Mouse (Mus musculus) heart, postnatal 10 days (tissue): Measurements from ENCODE around the gene Prrc2b. TPM values are rescaled to one million over a fixed set of nuclear protein-coding genes. Genes with fewer than 3 reads are reported as not detected.

Experiments used
- DNase-seq, 2 experiments: peaks; one replicate each; pipeline ENCODE4 v3.0.0; 2021
- intact Hi-C: fragments of 180-260 bp; cut with DNase I; formaldehyde crosslinking; loops from one replicate; pipeline ENCODE4 v1.15.1; 2025
- total RNA-seq, 2 experiments: library from RNA; stranded (reverse); gene quantifications; 2 replicates each; pipeline ENCODE4 v1.2.3; 2021

Prrc2b gene
- total RNA-seq, 2 experiments from 2014 or later = 118 to 134 TPM

GRCm38 (mm10) chr2:32176848-32177247 lies 26.0 kb downstream of the Prrc2b start:
- DNase-seq = peak in 1 of 2 experiments; percentile 41
- intact Hi-C loops = no loop called here

GRCm38 (mm10) chr2:32177397-32178060 lies 26.6 kb downstream of the Prrc2b start:
- no peak for DNase-seq
- intact Hi-C loops = no loop called here

DNA sequence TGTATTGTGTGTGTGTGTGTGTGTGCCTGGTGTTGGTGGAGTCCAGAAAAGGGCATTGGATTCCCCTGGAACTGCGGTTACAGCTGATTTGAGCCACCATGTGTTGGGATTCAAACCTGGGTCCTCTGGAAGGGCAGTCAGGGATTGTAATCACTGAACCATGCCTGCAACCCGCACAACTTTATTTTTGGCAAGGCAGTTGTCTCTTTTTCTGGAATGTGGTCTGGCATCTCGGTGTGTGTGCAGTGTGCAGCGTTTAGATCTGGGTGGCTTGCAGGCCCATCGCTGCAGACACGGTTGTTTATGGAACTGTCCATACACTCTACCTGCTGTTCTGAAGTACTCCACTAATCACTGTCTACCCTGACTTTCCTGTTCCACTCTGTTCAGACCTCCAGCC lies 28.5 kb downstream of the Prrc2b start:
- intact Hi-C loops = no loop called here
- DNase-seq = no peak

DNA sequence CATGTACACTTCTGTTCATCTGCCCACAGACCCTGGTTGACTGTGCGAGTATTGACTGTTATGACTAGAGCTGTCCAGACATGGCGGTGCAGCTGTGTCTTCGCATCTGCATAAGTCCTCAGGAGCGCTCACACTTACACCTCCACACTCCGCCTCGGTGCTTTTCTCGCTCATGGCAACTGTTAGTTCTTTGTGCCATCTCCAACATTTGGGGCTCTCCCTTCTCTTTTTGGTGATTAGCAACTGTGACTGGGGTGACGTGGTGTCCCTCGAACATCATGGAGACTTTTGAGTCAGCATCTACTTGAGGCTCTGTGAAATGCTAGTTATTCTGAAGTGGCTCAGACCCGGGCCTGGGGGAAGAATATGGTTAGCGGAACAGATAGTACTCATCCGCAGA lies 29.2 kb downstream of the Prrc2b start:
- intact Hi-C loops = no loop called here
- DNase-seq = no peak

GRCm38 (mm10) chr2:32181364-32181763 lies 30.5 kb downstream of the Prrc2b start:
- no peak for DNase-seq
- intact Hi-C loops = no loop called here

DNA sequence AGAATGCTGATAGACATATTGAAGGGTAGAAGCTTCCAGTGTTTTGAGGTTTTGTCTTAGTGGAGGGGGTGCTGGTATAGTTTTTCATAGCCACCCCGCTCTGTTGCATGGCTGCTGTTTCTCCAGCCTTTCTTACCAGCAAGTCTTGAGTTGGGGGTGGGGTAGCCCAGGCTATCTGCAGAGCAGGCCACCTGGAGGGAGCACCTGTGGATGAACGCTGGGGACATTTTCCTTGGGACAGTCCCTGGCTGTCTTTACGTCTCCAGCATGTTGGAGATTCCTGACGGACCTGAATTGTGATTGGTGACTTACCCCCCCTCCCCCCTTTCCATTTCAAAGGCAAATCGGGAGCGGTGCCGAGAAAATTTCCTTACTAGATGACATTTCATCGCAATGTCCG lies 31.2 kb downstream of the Prrc2b start:
- intact Hi-C loops = no loop called here
- DNase-seq = no peak

- peak; percentile 54 to 58 for DNase-seq
- intact Hi-C loops = no loop called here
These were observed 31.9 kb downstream of the Prrc2b start for GRCm38 (mm10) chr2:32182676-32183296.

DNA sequence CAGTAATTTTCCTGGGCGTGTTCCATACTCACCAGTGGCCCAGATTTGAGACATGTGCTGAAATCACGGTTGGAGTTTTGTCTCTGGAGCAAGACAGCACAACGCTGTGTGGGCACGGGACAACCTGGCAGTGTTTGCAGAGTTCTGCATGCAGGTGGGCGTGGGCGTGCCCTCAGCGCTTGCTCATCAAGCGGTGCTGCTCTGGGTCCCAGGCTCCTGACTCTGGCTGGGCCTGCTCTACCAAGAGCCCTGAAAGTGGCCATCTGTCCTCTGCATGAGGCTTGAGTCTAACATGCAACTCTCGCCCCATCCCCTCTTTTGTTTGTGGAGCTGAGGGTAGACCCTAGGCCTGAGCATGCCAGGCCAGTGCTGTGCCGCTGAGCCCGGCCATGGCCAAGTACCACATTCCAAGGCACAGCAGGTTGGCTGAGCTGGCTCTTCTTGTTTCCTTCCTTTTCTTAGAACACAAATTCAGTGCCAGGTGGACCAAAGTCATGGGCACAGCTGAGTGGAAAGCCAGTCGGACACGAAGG lies 36.2 kb downstream of the Prrc2b start:
- DNase-seq = no peak
- intact Hi-C loops = no loop called here

- intact Hi-C loops = no loop called here
- DNase-seq = no peak
These were observed 36.8 kb downstream of the Prrc2b start for GRCm38 (mm10) chr2:32187649-32188048.

- intact Hi-C loops = no loop called here
- DNase-seq = no peak
These were observed 38.3 kb downstream of the Prrc2b start for GRCm38 (mm10) chr2:32189060-32189681.

DNA sequence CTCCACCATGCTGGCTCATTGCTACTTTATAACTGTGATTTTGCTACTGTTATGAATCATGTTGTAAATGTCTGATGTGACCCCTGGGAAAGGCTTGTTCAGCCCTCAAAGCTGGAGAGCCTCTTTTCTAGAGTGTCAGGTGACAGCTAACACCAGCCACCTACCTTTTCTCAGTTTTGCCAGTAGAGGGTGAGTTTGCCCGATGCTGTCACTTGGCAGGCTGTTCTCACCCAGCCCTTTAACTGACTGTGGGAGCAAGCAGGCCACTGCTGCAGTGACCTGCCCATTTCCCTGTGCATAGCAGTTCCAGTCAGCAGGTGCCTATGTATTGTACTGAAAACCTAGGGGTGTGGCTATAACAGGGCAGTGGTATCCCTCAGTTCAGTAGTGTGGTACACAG lies 39.7 kb downstream of the Prrc2b start:
- DNase-seq = no peak
- intact Hi-C loops = loop anchor here (2.0 kb wide), 2 partner anchors 38 to 48 kb away; no protein-coding TSS in a partner anchor

GRCm38 (mm10) chr2:32191872-32192507 lies 41.1 kb downstream of the Prrc2b start:
- intact Hi-C loops = loop anchor here (2.0 kb wide), 2 partner anchors 39 to 49 kb away; no protein-coding TSS in a partner anchor
- DNase-seq = peak; percentile 71 to 75

DNA sequence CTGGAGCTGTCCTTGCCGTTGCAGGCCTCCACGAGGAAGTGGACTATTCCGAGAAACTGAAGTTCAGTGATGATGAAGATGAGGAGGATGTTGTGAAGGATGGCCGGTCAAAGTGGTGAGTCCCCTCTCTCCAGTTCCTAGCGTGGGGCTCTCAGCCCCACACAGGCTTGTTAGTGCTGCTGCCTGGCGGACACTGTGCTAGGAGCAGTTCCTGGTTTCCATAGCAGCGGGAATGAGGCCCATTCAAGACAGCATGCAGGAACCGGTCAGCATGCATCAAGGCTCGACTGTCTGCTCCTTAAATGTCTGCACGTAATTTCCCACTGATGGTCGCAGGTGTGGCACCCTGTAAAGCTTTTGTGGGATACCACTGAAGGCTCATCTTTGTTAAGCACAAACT lies 48.1 kb downstream of the Prrc2b start:
- DNase-seq = no peak
- intact Hi-C loops = no loop called here

GRCm38 (mm10) chr2:32200033-32200432 lies 49.2 kb downstream of the Prrc2b start:
- DNase-seq = no peak
- intact Hi-C loops = no loop called here

DNA sequence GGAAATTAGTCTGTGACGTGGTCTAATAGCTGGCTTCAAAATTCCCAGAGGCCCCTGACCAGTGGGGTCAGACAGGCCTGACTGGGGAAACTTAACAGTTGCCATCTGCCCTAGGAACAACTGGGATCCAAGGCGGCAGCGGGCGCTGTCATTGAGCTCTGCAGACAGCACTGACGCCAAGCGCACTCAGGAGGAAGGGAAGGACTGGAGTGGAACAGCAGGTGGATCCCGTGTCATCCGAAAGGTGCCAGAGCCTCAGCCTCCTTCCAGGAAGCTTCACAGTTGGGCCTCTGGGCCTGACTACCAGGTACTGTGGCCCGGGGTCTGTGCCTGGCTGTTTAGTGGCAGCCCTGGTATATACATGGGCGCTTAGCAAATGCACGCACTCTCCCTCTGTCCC lies 49.8 kb downstream of the Prrc2b start:
- intact Hi-C loops = no loop called here
- DNase-seq = no peak

- peak in 1 of 2 experiments; percentile 32 for DNase-seq
- intact Hi-C loops = no loop called here
These were observed 50.6 kb downstream of the Prrc2b start for GRCm38 (mm10) chr2:32201527-32201926.

DNA sequence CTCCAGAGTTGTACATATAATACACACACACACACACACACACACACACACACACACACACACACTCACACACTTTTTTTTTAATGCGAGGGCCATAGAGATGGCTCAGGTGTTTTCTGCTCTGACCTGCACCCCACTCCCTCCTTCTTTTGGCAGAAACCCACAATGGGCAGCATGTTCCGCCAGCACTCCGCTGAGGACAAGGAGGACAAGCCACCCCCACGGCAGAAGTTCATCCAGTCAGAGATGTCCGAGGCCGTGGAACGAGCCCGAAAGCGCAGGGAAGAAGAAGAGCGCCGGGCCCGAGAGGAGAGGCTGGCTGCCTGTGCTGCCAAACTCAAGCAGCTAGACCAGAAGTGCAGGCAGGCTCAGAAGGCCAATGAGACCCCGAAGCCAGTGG lies 53.0 kb downstream of the Prrc2b start:
- intact Hi-C loops = no loop called here
- no peak for DNase-seq

- no peak for DNase-seq
- intact Hi-C loops = no loop called here
These were observed 56.8 kb downstream of the Prrc2b start for GRCm38 (mm10) chr2:32207682-32208081.

DNA sequence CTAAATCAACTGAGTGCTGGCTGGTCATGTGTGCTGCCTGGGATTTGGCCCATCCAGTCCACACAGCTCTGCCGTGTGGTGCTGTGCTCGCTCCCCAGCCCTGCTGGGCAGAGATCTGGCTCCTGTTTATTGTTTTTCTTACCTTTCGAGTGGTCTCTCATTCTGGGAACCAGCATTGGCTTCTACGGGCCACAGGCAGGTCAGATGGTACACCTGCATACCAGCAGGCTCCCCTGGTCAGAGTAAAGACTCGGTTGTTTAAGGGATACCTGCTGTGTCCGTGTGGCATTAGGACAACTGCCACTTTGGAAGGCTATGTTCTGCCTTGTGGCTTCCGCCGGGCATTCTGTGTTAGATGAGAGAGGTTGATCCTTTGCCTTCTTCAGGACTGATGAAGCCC lies 60.8 kb downstream of the Prrc2b start:
- intact Hi-C loops = no loop called here
- DNase-seq = no peak

DNA sequence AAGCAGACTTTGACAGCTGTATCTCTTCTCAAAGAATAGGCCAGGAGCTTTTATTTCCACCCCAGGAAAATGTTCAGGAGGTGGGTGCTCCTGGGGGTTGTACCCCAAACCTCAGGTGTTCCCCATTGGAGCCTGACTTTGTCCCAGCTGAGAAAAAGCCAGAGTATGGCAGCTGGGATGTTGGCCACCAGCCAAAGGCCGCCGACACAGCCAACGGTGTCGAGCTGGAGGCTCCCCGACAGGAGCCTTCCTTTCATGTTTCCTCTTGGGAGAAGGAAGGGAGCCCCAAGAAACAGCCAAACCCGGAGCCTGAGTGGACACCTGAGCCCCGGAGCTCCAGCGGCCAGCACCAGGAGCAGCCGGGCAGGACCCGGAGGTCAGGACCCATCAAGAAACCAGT lies 62.1 kb downstream of the Prrc2b start:
- intact Hi-C loops = no loop called here
- peak; percentile 28 to 37 for DNase-seq

DNA sequence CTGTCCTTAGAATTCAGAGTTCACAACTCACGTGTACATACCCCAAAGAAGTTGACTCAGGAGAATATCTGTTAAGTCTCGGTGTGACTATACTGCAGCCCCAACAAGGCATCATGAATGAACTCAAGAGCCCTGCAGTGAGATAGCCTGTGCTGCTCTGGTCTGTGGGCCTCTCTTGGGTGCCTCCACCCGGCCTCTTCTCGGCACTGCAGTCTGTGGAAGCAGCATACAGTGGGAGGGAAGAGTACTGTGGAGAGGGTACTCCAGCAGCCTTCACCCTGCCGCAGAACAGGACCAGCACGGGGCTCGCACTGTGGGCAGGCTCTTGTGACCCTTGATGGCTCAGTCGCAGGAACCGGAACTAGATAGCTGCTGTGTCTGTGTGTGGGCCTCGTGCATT lies 64.7 kb downstream of the Prrc2b start:
- intact Hi-C loops = no loop called here
- no peak for DNase-seq
